Mouse (Mus musculus): ENCODE data around the gene Gm10229. TPM values are rescaled to one million over a fixed set of nuclear protein-coding genes. Genes with fewer than 3 reads are reported as not detected.

Gene Gm10229
- not detected for polyA plus RNA-seq (2017; shearing (Covaris generic))

GRCm38 (mm10) chr16:89014984-89015383 is at the start of gene Gm10229:
Gene Gm10229, plus strand, starts transcription at chr16:89015284.

GRCm38 (mm10) chr16:89010659-89011058 is 4.4 kb upstream of the Gm10229 start, which contains the start of gene Krtap22-2:
Gene Krtap22-2, minus strand, starts transcription at chr16:89010759.

GRCm38 (mm10) chr16:89031399-89031798 is 16.3 kb downstream of the Gm10229 start, which contains the start of gene Krtap6-1:
Gene Krtap6-1, plus strand, starts transcription at chr16:89031699.

GRCm38 (mm10) chr16:89041372-89041771 is 26.3 kb downstream of the Gm10229 start, which contains the start of gene Gm10228:
Gene Gm10228, minus strand, starts transcription at chr16:89041472.

GRCm38 (mm10) chr16:89047783-89048182 is 32.7 kb downstream of the Gm10229 start, which contains the start of gene Krtap6-5:
Gene Krtap6-5, minus strand, starts transcription at chr16:89047883.

GRCm38 (mm10) chr16:89063902-89064301 is 48.8 kb downstream of the Gm10229 start, which contains the start of gene 1110025L11Rik:
Gene 1110025L11Rik, minus strand, starts transcription at chr16:89064002.

Other genes starting within 250 kb of the Gm10229 start
- gene 2310057N15Rik, start 241.1 kb upstream of the Gm10229 start, polyA plus RNA-seq (2017; shearing (Covaris generic)): not detected
- gene Gm5965, start 237.4 kb upstream of the Gm10229 start, polyA plus RNA-seq (2017; shearing (Covaris generic)): not detected
- gene Gm20741, start 203.1 kb upstream of the Gm10229 start, polyA plus RNA-seq (2017; shearing (Covaris generic)): not detected
- gene Krtap15, start 195.1 kb upstream of the Gm10229 start, polyA plus RNA-seq (2017; shearing (Covaris generic)): not detected
- not detected for gene Krtap14, start 189.1 kb upstream of the Gm10229 start, polyA plus RNA-seq (2017; shearing (Covaris generic))
- gene Krtap19-1, start 145.9 kb upstream of the Gm10229 start, polyA plus RNA-seq (2017; shearing (Covaris generic)): 1 to 10 TPM in 1 of 2 experiments, not detected in 1; 1.2 TPM
- gene Krtap19-2, start 141.0 kb upstream of the Gm10229 start, polyA plus RNA-seq (2017; shearing (Covaris generic)): not detected
- under 1 TPM in 1 of 2 experiments, not detected in 1; 0.31 TPM for gene Krtap19-3, start 137.2 kb upstream of the Gm10229 start, polyA plus RNA-seq (2017; shearing (Covaris generic))
- gene Krtap19-4, start 130.2 kb upstream of the Gm10229 start, polyA plus RNA-seq (2017; shearing (Covaris generic)): not detected
- not detected for gene Krtap19-5, start 118.8 kb upstream of the Gm10229 start, polyA plus RNA-seq (2017; shearing (Covaris generic))
- gene Krtap19-9b, start 83.0 kb upstream of the Gm10229 start, polyA plus RNA-seq (2017; shearing (Covaris generic)): not detected
- 1 to 10 TPM in 1 of 2 experiments, not detected in 1; 1.1 TPM for gene Krtap16-3, start 52.4 kb upstream of the Gm10229 start, polyA plus RNA-seq (2017; shearing (Covaris generic))
- not detected for gene Krtap22-2, start 4.5 kb upstream of the Gm10229 start, polyA plus RNA-seq (2017; shearing (Covaris generic))
- not detected for gene Krtap6-1, start 16.4 kb downstream of the Gm10229 start, polyA plus RNA-seq (2017; shearing (Covaris generic))
- gene Gm10228, start 26.2 kb downstream of the Gm10229 start, polyA plus RNA-seq (2017; shearing (Covaris generic)): under 1 TPM in 1 of 2 experiments, not detected in 1; 0.40 TPM
- not detected for gene Krtap6-5, start 32.6 kb downstream of the Gm10229 start, polyA plus RNA-seq (2017; shearing (Covaris generic))
- not detected for gene 1110025L11Rik, start 48.7 kb downstream of the Gm10229 start, polyA plus RNA-seq (2017; shearing (Covaris generic))
- not detected for gene Krtap6-3, start 68.7 kb downstream of the Gm10229 start, polyA plus RNA-seq (2017; shearing (Covaris generic))
- not detected for gene Gm6358, start 125.6 kb downstream of the Gm10229 start, polyA plus RNA-seq (2017; shearing (Covaris generic))
- not detected for gene Gm10061, start 135.8 kb downstream of the Gm10229 start, polyA plus RNA-seq (2017; shearing (Covaris generic))
- not detected for gene Gm9789, start 142.7 kb downstream of the Gm10229 start, polyA plus RNA-seq (2017; shearing (Covaris generic))
- gene Gm7735, start 154.2 kb downstream of the Gm10229 start, polyA plus RNA-seq (2017; shearing (Covaris generic)): not detected
- not detected for gene 1110057P08Rik, start 159.5 kb downstream of the Gm10229 start, polyA plus RNA-seq (2017; shearing (Covaris generic))
- gene Krtap20-2, start 190.6 kb downstream of the Gm10229 start, polyA plus RNA-seq (2017; shearing (Covaris generic)): not detected